Mouse (Mus musculus) liver, embryonic 14.5 days (tissue): ENCODE data around the gene Spem1.

ENCODE experiments used
- CTCF ChIP-seq: IDR thresholded peaks from 2 replicates; pipeline ENCODE4 v1.5.1; 2016; ENCODE audit warnings: antibody characterized with exemption, low read depth, control low read depth
- EP300 ChIP-seq: IDR thresholded peaks from 2 replicates; pipeline ENCODE4 v1.6.1; 2016; ENCODE audit warnings: antibody characterized with exemption, low read depth

DNA sequence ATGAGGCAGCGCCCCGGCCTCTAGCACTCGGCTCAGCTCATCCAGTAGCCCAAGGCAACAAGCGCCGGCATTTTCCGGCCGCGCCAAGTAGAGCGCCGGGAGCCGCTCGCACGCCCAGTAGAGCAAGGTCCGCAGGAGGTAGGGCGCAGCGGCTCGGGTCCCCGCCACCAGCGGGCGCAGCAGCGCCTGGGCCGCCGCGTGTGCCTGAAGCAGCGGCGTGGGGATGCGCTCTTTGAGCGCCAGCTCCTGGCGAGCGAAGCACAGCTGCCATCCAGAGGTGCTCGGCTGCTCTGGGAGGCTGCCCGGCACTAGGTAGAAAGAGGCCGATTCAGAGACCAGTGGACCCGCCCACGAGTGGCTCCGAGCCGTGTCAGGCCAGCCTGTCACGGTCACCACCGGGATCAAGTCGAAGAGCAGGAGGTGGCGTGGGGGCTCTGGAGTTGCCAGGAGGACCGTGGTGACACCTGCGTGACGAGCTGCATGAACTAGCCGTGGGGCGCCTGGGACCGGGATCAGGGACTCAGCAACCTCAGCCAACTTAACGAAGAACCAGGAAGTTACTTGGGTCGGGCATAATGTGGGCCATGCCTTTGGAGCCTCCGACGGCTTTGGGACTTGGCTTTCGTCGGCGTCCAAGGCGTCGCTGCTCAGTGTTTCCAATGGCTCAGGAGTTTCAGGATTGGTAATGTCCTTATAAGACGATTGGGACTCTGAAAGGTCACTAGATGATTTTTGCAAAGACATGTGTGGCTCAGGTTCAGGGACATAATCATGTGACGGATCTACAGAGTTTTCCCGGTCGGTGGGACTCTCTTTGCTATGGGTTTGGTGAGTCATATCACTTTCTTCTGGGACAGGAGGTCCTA, 18.0 kb downstream of the Spem1 start:
- TF ChIP-seq CTCF (peak; percentile 59), EP300 (no peak)
